Comparison of ENCODE assay signal across 25 mouse cellular contexts in genomic region chrX:8309302-8309701, GRCm38 (mm10). TPM values are rescaled to one million over a fixed set of nuclear protein-coding genes. Genes with fewer than 3 reads are reported as not detected.
DNase-seq lines count a peak whose midpoint lies in the region; ATAC-seq lines count a peak whose summit lies in the region.
"Had no signal": no experiment of that assay in that cellular context is flagged by ENCODE, and none has a peak within 500 bp of the region (broad histone marks: within the 10 kb centered on the region; RNA-seq: fewer than 3 reads in every experiment).

No protein-coding gene starts in this region.

- WGBS in kidney, embryonic 16.5 days: 50% methylated on average over 1 of the region's 1 CpGs
- WGBS in lung, embryonic 15.5 days: 44% methylated on average over 1 of the region's 1 CpGs

- no peak overlapping the region for H3K4me2 ChIP-seq in kidney, embryonic 16.5 days (replicated peaks; ENCODE audit: low read depth, low read length)
- H3K4me2 ChIP-seq in lung, embryonic 15.5 days: no peak overlapping the region
- H3K4me2 ChIP-seq: forebrain, embryonic 13.5 days; heart, embryonic 12.5 days; hindbrain, embryonic 14.5 days had no signal

- no peaks in the 10 kb centered on the region for H3K27me3 ChIP-seq in kidney, embryonic 16.5 days (ENCODE audit: insufficient read depth, low read length)
- no peaks in the 10 kb centered on the region for H3K27me3 ChIP-seq in lung, embryonic 15.5 days
- H3K27me3 ChIP-seq: forebrain, embryonic 13.5 days; heart, embryonic 12.5 days had no signal

- H3K36me3 ChIP-seq in kidney, embryonic 16.5 days (ENCODE audit: insufficient read depth, low read length): no peaks in the 10 kb centered on the region
- H3K36me3 ChIP-seq in lung, embryonic 15.5 days: no peaks in the 10 kb centered on the region
- H3K36me3 ChIP-seq: embryonic facial prominence, embryonic 10.5 days; G1E; heart, embryonic 12.5 days; hindbrain, embryonic 10.5 days had no signal

- no peaks in the 10 kb centered on the region for H3K4me1 ChIP-seq in kidney, embryonic 16.5 days (ENCODE audit: insufficient read depth, low read length)
- no peaks in the 10 kb centered on the region for H3K4me1 ChIP-seq in lung, embryonic 15.5 days
- H3K4me1 ChIP-seq: embryonic facial prominence, embryonic 10.5 days; forebrain, embryonic 13.5 days; heart, embryonic 12.5 days; hindbrain, embryonic 10.5 days had no signal

- H3K9ac ChIP-seq in kidney, embryonic 16.5 days (replicated peaks; ENCODE audit: low read length): no peak overlapping the region
- no peak overlapping the region for H3K9ac ChIP-seq in lung, embryonic 15.5 days
- H3K9ac ChIP-seq: forebrain, embryonic 13.5 days; forebrain, postnatal 0 days; heart, embryonic 12.5 days; hindbrain, embryonic 14.5 days had no signal

- peak; percentile 49; the same call in 1 of the 2 replicates for ATAC-seq in kidney, embryonic 16.5 days (ENCODE audit: low FRiP score, low TSS enrichment)
- peak; percentile 92; the same call in 1 of the 2 replicates for ATAC-seq in lung, embryonic 15.5 days (ENCODE audit: borderline replicate concordance, extremely low read depth, low FRiP score, low TSS enrichment)
- ATAC-seq: CD4-positive, CD25-positive, alpha-beta regulatory T cell, adult 4 months; forebrain, embryonic 13.5 days; forebrain, postnatal 0 days had no signal

- no peaks in the 10 kb centered on the region for H3K9me3 ChIP-seq in kidney, embryonic 16.5 days (ENCODE audit: low read length)
- H3K9me3 ChIP-seq in lung, embryonic 15.5 days: no peaks in the 10 kb centered on the region
- H3K9me3 ChIP-seq: embryonic facial prominence, embryonic 10.5 days; forebrain, embryonic 13.5 days; G1E; heart, embryonic 12.5 days; hindbrain, embryonic 10.5 days had no signal

- H3K27ac ChIP-seq in kidney, embryonic 16.5 days (ENCODE audit: low read length): no peak overlapping the region
- H3K27ac ChIP-seq in lung, embryonic 15.5 days: no peak overlapping the region
- H3K27ac ChIP-seq: embryonic facial prominence, embryonic 10.5 days; forebrain, embryonic 13.5 days; heart, adult 2 months; hindbrain, embryonic 10.5 days; hindbrain, embryonic 14.5 days had no signal

- H3K4me3 ChIP-seq in kidney, embryonic 16.5 days (ENCODE audit: low read length): no peak overlapping the region
- H3K4me3 ChIP-seq in lung, embryonic 15.5 days: no peak overlapping the region
- H3K4me3 ChIP-seq: embryonic facial prominence, embryonic 10.5 days; forebrain, embryonic 13.5 days; heart, adult 2 months; heart, embryonic 12.5 days; hindbrain, embryonic 10.5 days had no signal

- peak; percentile 4 for DNase-seq in embryo, embryonic 10 days (ENCODE audit: low spot score)
- DNase-seq in embryo, embryonic 11 days: no peak
- DNase-seq in kidney, postnatal 4 days: no peak
- no peak for DNase-seq in lung, postnatal 36 days
- DNase-seq in retina, postnatal 1 day: no peak
- DNase-seq: adrenal gland, adult 8-10 months; adrenal gland, postnatal 36 days; B cell, adult 2 months; cerebellum, adult 2 months; cerebellum, postnatal 10 days; forebrain, postnatal 0 days; gastrocnemius, postnatal 14 days; heart, adult 2 months had no signal

RNA-seq across cellular contexts. Expression of gene Ssxb10, which starts 17.9 kb away (rescaled TPM):
- polyA plus RNA-seq in kidney, embryonic 16.5 days (2015; fragmentation: Nextera tagmentation; extraction: Ambion mirVana): not detected in 2 replicates
- polyA plus RNA-seq in lung, embryonic 15.5 days (2015; fragmentation: Nextera tagmentation; extraction: Ambion mirVana): not detected in 2 replicates
- polyA plus RNA-seq: CD4-positive, CD25-positive, alpha-beta regulatory T cell, adult 4 months; cerebellum, adult 2 months; embryonic facial prominence, embryonic 10.5 days; embryonic facial prominence, embryonic 14.5 days; forebrain, embryonic 13.5 days; forebrain, postnatal 0 days; G1E; gonadal fat pad, adult 2 months; heart, adult 2 months; heart, embryonic 12.5 days; heart, embryonic 16.5 days; hindbrain, embryonic 10.5 days; hindbrain, embryonic 14.5 days had no signal

RNA-seq across cellular contexts. Expression of gene Slc38a5, which starts 38.4 kb away (rescaled TPM):
- 1.8 and 4.1 TPM in 2 replicates for polyA plus RNA-seq in kidney, embryonic 16.5 days (2015; fragmentation: Nextera tagmentation; extraction: Ambion mirVana)
- polyA plus RNA-seq in lung, embryonic 15.5 days (2015; fragmentation: Nextera tagmentation; extraction: Ambion mirVana): 90.1 and 98.9 TPM in 2 replicates
- polyA plus RNA-seq: CD4-positive, CD25-positive, alpha-beta regulatory T cell, adult 4 months had no signal

RNA-seq across cellular contexts. Expression of gene Ftsj1, which starts 57.1 kb away (rescaled TPM):
- 39.7 and 41.5 TPM in 2 replicates for polyA plus RNA-seq in kidney, embryonic 16.5 days (2015; fragmentation: Nextera tagmentation; extraction: Ambion mirVana)
- 52.8 and 53.0 TPM in 2 replicates for polyA plus RNA-seq in lung, embryonic 15.5 days (2015; fragmentation: Nextera tagmentation; extraction: Ambion mirVana)

RNA-seq across cellular contexts. Expression of gene Ssxb9, which starts 57.5 kb away (rescaled TPM):
- not detected in 2 replicates for polyA plus RNA-seq in kidney, embryonic 16.5 days (2015; fragmentation: Nextera tagmentation; extraction: Ambion mirVana)
- not detected in 2 replicates for polyA plus RNA-seq in lung, embryonic 15.5 days (2015; fragmentation: Nextera tagmentation; extraction: Ambion mirVana)
- polyA plus RNA-seq: CD4-positive, CD25-positive, alpha-beta regulatory T cell, adult 4 months; cerebellum, adult 2 months; embryonic facial prominence, embryonic 10.5 days; embryonic facial prominence, embryonic 14.5 days; forebrain, embryonic 13.5 days; forebrain, postnatal 0 days; G1E; gonadal fat pad, adult 2 months; heart, adult 2 months; heart, embryonic 12.5 days; heart, embryonic 16.5 days; hindbrain, embryonic 10.5 days; hindbrain, embryonic 14.5 days had no signal

Comparison
In these comparisons a context has a peak if more than half of its experiments do, and no peak if none do; other contexts are left out.
1. RNA of gene Slc38a5, which starts 38.4 kb away (polyA plus RNA-seq): 90.1 to 98.9 TPM in lung, embryonic 15.5 days; 1.8 to 4.1 TPM in kidney, embryonic 16.5 days; every median in the first group is over 10 times any median in the second.